Mouse (Mus musculus) ovary, adult 18-20 months (tissue): ENCODE results near the gene Grid2ip.
"Not testable (repeated sequence)": the region's sequence is repeated elsewhere in the genome, so short reads cannot be mapped to it uniquely, and the experiment has no call there.

Experiments
- DNase-seq: peaks from one replicate; pipeline ENCODE4 v3.0.0; 2022; ENCODE audit warnings: low spot score, mixed read lengths

The Grid2ip gene

GRCm38 (mm10) chr5:143363678-143364615, 6.8 kb downstream of the Grid2ip start:
- no peak for DNase-seq

GRCm38 (mm10) chr5:143367931-143368330, 10.8 kb downstream of the Grid2ip start:
- DNase-seq = no peak

- DNase-seq = no peak
Measured at GRCm38 (mm10) chr5:143369611-143370255, 12.6 kb downstream of the Grid2ip start.

- DNase-seq = no peak
Measured at GRCm38 (mm10) chr5:143370416-143371145, 13.4 kb downstream of the Grid2ip start.

- no peak for DNase-seq
Measured at GRCm38 (mm10) chr5:143371146-143371510, 14.0 kb downstream of the Grid2ip start.

- DNase-seq = no peak
Measured at GRCm38 (mm10) chr5:143372818-143373217, 15.7 kb downstream of the Grid2ip start.

- DNase-seq = no peak
Measured at GRCm38 (mm10) chr5:143375242-143375641, 18.1 kb downstream of the Grid2ip start.

GRCm38 (mm10) chr5:143376156-143376555, 19.0 kb downstream of the Grid2ip start:
- no peak for DNase-seq

- DNase-seq = no peak
Measured at GRCm38 (mm10) chr5:143386797-143387621, 29.9 kb downstream of the Grid2ip start.

- no peak for DNase-seq
Measured at GRCm38 (mm10) chr5:143394184-143394583, 37.0 kb downstream of the Grid2ip start.

- DNase-seq = not testable (repeated sequence)
Measured at GRCm38 (mm10) chr5:143394966-143395365, 37.8 kb downstream of the Grid2ip start.

GRCm38 (mm10) chr5:143395649-143396048, 38.5 kb downstream of the Grid2ip start:
- DNase-seq = no peak

- DNase-seq = no peak
Measured at GRCm38 (mm10) chr5:143400501-143400900, 43.4 kb downstream of the Grid2ip start.

- DNase-seq = no peak
Measured at GRCm38 (mm10) chr5:143401556-143401955, 44.4 kb downstream of the Grid2ip start.

GRCm38 (mm10) chr5:143403221-143404147, 46.3 kb downstream of the Grid2ip start, which contains the start of gene Kdelr2:
Gene Kdelr2 (plus strand): TSS chr5:143403838.
- peak; percentile 85 for DNase-seq

- DNase-seq = peak; percentile 3
Measured at GRCm38 (mm10) chr5:143404148-143404930, 47.2 kb downstream of the Grid2ip start.

GRCm38 (mm10) chr5:143405200-143405599, 48.1 kb downstream of the Grid2ip start:
- DNase-seq = no peak

- no peak for DNase-seq
Measured at GRCm38 (mm10) chr5:143406548-143406947, 49.4 kb downstream of the Grid2ip start.

- DNase-seq = no peak
Measured at GRCm38 (mm10) chr5:143409239-143409638, 52.1 kb downstream of the Grid2ip start.
